Mouse (Mus musculus) ovary, postnatal 36 days (tissue): Measurements from ENCODE around the gene Ssbp4.

Experiments
- DNase-seq: peaks from one replicate; pipeline ENCODE4 v3.0.0; 2022; ENCODE audit warnings: low spot score, mixed read lengths

Ssbp4 gene

GRCm38 (mm10) chr8:70630532-70631381, 22.1 kb upstream of the Ssbp4 start:
- peak; percentile 69 for DNase-seq

- peak; percentile 91 for DNase-seq
Measured at GRCm38 (mm10) chr8:70629574-70630531, 21.2 kb upstream of the Ssbp4 start.

- no peak for DNase-seq
Measured at GRCm38 (mm10) chr8:70628986-70629490, 20.4 kb upstream of the Ssbp4 start.

GRCm38 (mm10) chr8:70627041-70627440, 18.4 kb upstream of the Ssbp4 start:
- no peak for DNase-seq

GRCm38 (mm10) chr8:70625104-70625503, 16.4 kb upstream of the Ssbp4 start:
- DNase-seq: no peak

- no peak for DNase-seq
Measured at GRCm38 (mm10) chr8:70622220-70622619, 13.5 kb upstream of the Ssbp4 start.

GRCm38 (mm10) chr8:70618888-70619334, 10.2 kb upstream of the Ssbp4 start:
- no peak for DNase-seq

- no peak for DNase-seq
Measured at GRCm38 (mm10) chr8:70617985-70618384, 9.3 kb upstream of the Ssbp4 start.

GRCm38 (mm10) chr8:70616645-70617044, 8.0 kb upstream of the Ssbp4 start:
- no peak for DNase-seq

GRCm38 (mm10) chr8:70615894-70616293, 7.2 kb upstream of the Ssbp4 start, which contains the start of gene Lrrc25:
Lrrc25 (plus strand) TSS chr8:70616155.
- no peak for DNase-seq

GRCm38 (mm10) chr8:70615281-70615680, 6.6 kb upstream of the Ssbp4 start:
- DNase-seq: no peak

GRCm38 (mm10) chr8:70614469-70614868, 5.8 kb upstream of the Ssbp4 start:
- DNase-seq: no peak

- no peak for DNase-seq
Measured at GRCm38 (mm10) chr8:70613763-70614162, 5.1 kb upstream of the Ssbp4 start.

- peak; percentile 83 for DNase-seq
Measured at GRCm38 (mm10) chr8:70611849-70612248, 3.2 kb upstream of the Ssbp4 start.

- peak; percentile 82 for DNase-seq
Measured at GRCm38 (mm10) chr8:70610796-70611771, 2.4 kb upstream of the Ssbp4 start.

GRCm38 (mm10) chr8:70609849-70610795, 1.4 kb upstream of the Ssbp4 start:
- peak; percentile 89 for DNase-seq

GRCm38 (mm10) chr8:70609368-70609848, 736 bp upstream of the Ssbp4 start:
- peak; percentile 88 for DNase-seq

GRCm38 (mm10) chr8:70607898-70608748, 549 bp downstream of the Ssbp4 start:
- peak; percentile 50 for DNase-seq

- no peak for DNase-seq
Measured at GRCm38 (mm10) chr8:70607603-70607897, 1.1 kb downstream of the Ssbp4 start.
